Mouse (Mus musculus): ENCODE results near the gene Zfp771. TPM values are rescaled to one million over a fixed set of nuclear protein-coding genes. Genes with fewer than 3 reads are reported as not detected.

The Zfp771 gene
- polyA plus RNA-seq, 1 experiment from 2014 or later, result 54.9 TPM

- WGBS, result 36% methylated on average over 4 of the region's 4 CpGs
- no peak overlapping the region for H3K4me3 ChIP-seq (ENCODE audit: low read depth, low read length)
- no peak overlapping the region for H3K27ac ChIP-seq (ENCODE audit: low read length)
- no peak overlapping the region for H3K9ac ChIP-seq (replicated peaks; ENCODE audit: low read depth, low read length)
- no peaks in the 10 kb centered on the region for H3K4me1 ChIP-seq (ENCODE audit: control insufficient read depth, insufficient read depth, low read length)
- no peak overlapping the region for H3K4me2 ChIP-seq (replicated peaks; ENCODE audit: low read depth, low read length)
- no peaks in the 10 kb centered on the region for H3K36me3 ChIP-seq (ENCODE audit: control insufficient read depth, insufficient read depth, low read length)
- no peak for ATAC-seq (ENCODE audit: insufficient number of reproducible peaks, insufficient read depth, low FRiP score, low read depth)
- no peaks in the 10 kb centered on the region for H3K9me3 ChIP-seq (ENCODE audit: control insufficient read depth, low read depth, low read length)
- no peaks in the 10 kb centered on the region for H3K27me3 ChIP-seq (ENCODE audit: control insufficient read depth, insufficient read depth, low read length)
These were observed 37.0 kb downstream of the Zfp771 start for GRCm38 (mm10) chr7:127281114-127281513.

GRCm38 (mm10) chr7:127282190-127282589 lies 38.1 kb downstream of the Zfp771 start:
- Histone ChIP-seq H3K27me3 (ENCODE audit: control insufficient read depth, insufficient read depth, low read length) (no peaks in the 10 kb centered on the region), H3K9me3 (ENCODE audit: control insufficient read depth, low read depth, low read length) (no peaks in the 10 kb centered on the region), H3K9ac (replicated peaks; ENCODE audit: low read depth, low read length) (no peak overlapping the region), H3K27ac (ENCODE audit: low read length) (no peak overlapping the region), H3K4me2 (replicated peaks; ENCODE audit: low read depth, low read length) (no peak overlapping the region), H3K36me3 (ENCODE audit: control insufficient read depth, insufficient read depth, low read length) (no peaks in the 10 kb centered on the region), H3K4me1 (ENCODE audit: control insufficient read depth, insufficient read depth, low read length) (no peaks in the 10 kb centered on the region), H3K4me3 (ENCODE audit: low read depth, low read length) (no peak overlapping the region)
- 74% methylated on average over 2 of the region's 2 CpGs for WGBS
- ATAC-seq (ENCODE audit: insufficient number of reproducible peaks, insufficient read depth, low FRiP score, low read depth), result no peak

GRCm38 (mm10) chr7:127285154-127285553 lies 41.1 kb downstream of the Zfp771 start:
- Histone ChIP-seq H3K9ac (replicated peaks; ENCODE audit: low read depth, low read length) (no peak overlapping the region), H3K36me3 (ENCODE audit: control insufficient read depth, insufficient read depth, low read length) (no peaks in the 10 kb centered on the region), H3K4me3 (ENCODE audit: low read depth, low read length) (no peak overlapping the region), H3K4me1 (ENCODE audit: control insufficient read depth, insufficient read depth, low read length) (no peaks in the 10 kb centered on the region), H3K27ac (ENCODE audit: low read length) (no peak overlapping the region), H3K9me3 (ENCODE audit: control insufficient read depth, low read depth, low read length) (peaks cover 10% of the 10 kb centered on the region), H3K4me2 (replicated peaks; ENCODE audit: low read depth, low read length) (no peak overlapping the region), H3K27me3 (ENCODE audit: control insufficient read depth, insufficient read depth, low read length) (no peaks in the 10 kb centered on the region)
- 74% methylated on average over 7 of the region's 10 CpGs for WGBS
- no peak for ATAC-seq (ENCODE audit: insufficient number of reproducible peaks, insufficient read depth, low FRiP score, low read depth)

- peaks cover 10% of the 10 kb centered on the region for H3K9me3 ChIP-seq (ENCODE audit: control insufficient read depth, low read depth, low read length)
- no peak overlapping the region for H3K9ac ChIP-seq (replicated peaks; ENCODE audit: low read depth, low read length)
- WGBS, result 70% methylated on average over 1 of the region's 1 CpGs
- H3K4me1 ChIP-seq (ENCODE audit: control insufficient read depth, insufficient read depth, low read length), result no peaks in the 10 kb centered on the region
- H3K36me3 ChIP-seq (ENCODE audit: control insufficient read depth, insufficient read depth, low read length), result no peaks in the 10 kb centered on the region
- no peak overlapping the region for H3K4me2 ChIP-seq (replicated peaks; ENCODE audit: low read depth, low read length)
- H3K27me3 ChIP-seq (ENCODE audit: control insufficient read depth, insufficient read depth, low read length), result no peaks in the 10 kb centered on the region
- H3K27ac ChIP-seq (ENCODE audit: low read length), result no peak overlapping the region
- no peak for ATAC-seq (ENCODE audit: insufficient number of reproducible peaks, insufficient read depth, low FRiP score, low read depth)
- no peak overlapping the region for H3K4me3 ChIP-seq (ENCODE audit: low read depth, low read length)
These were observed 43.9 kb downstream of the Zfp771 start for GRCm38 (mm10) chr7:127287940-127288339.

- no peak overlapping the region for H3K4me2 ChIP-seq (replicated peaks; ENCODE audit: low read depth, low read length)
- H3K36me3 ChIP-seq (ENCODE audit: control insufficient read depth, insufficient read depth, low read length), result no peaks in the 10 kb centered on the region
- ATAC-seq (ENCODE audit: insufficient number of reproducible peaks, insufficient read depth, low FRiP score, low read depth), result no peak
- no peak overlapping the region for H3K27ac ChIP-seq (ENCODE audit: low read length)
- no peak overlapping the region for H3K9ac ChIP-seq (replicated peaks; ENCODE audit: low read depth, low read length)
- H3K27me3 ChIP-seq (ENCODE audit: control insufficient read depth, insufficient read depth, low read length), result no peaks in the 10 kb centered on the region
- 84% methylated on average over 2 of the region's 2 CpGs for WGBS
- H3K4me3 ChIP-seq (ENCODE audit: low read depth, low read length), result no peak overlapping the region
- H3K9me3 ChIP-seq (ENCODE audit: control insufficient read depth, low read depth, low read length), result peaks cover 10% of the 10 kb centered on the region
- no peaks in the 10 kb centered on the region for H3K4me1 ChIP-seq (ENCODE audit: control insufficient read depth, insufficient read depth, low read length)
These were observed 45.2 kb downstream of the Zfp771 start for GRCm38 (mm10) chr7:127289306-127289705.

GRCm38 (mm10) chr7:127290142-127290541 lies 46.1 kb downstream of the Zfp771 start:
- no peaks in the 10 kb centered on the region for H3K27me3 ChIP-seq (ENCODE audit: control insufficient read depth, insufficient read depth, low read length)
- H3K36me3 ChIP-seq (ENCODE audit: control insufficient read depth, insufficient read depth, low read length), result no peaks in the 10 kb centered on the region
- no peak overlapping the region for H3K9ac ChIP-seq (replicated peaks; ENCODE audit: low read depth, low read length)
- H3K4me1 ChIP-seq (ENCODE audit: control insufficient read depth, insufficient read depth, low read length), result no peaks in the 10 kb centered on the region
- no peak for ATAC-seq (ENCODE audit: insufficient number of reproducible peaks, insufficient read depth, low FRiP score, low read depth)
- 69% methylated on average over 8 of the region's 8 CpGs for WGBS
- no peak overlapping the region for H3K27ac ChIP-seq (ENCODE audit: low read length)
- H3K9me3 ChIP-seq (ENCODE audit: control insufficient read depth, low read depth, low read length), result peaks cover 10% of the 10 kb centered on the region
- H3K4me3 ChIP-seq (ENCODE audit: low read depth, low read length), result no peak overlapping the region
- no peak overlapping the region for H3K4me2 ChIP-seq (replicated peaks; ENCODE audit: low read depth, low read length)

GRCm38 (mm10) chr7:127296098-127296497 lies 52.0 kb downstream of the Zfp771 start, which contains the start of gene Itgal:
Itgal (plus strand) TSS chr7:127296260.
- Histone ChIP-seq H3K4me3 (ENCODE audit: low read depth, low read length) (no peak within 1 kb of the TSS), H3K4me2 (replicated peaks; ENCODE audit: low read depth, low read length) (no peak within 1 kb of the TSS), H3K27me3 (ENCODE audit: control insufficient read depth, insufficient read depth, low read length) (no peaks in the 10 kb centered on the region), H3K36me3 (ENCODE audit: control insufficient read depth, insufficient read depth, low read length) (no peaks in the 10 kb centered on the region), H3K4me1 (ENCODE audit: control insufficient read depth, insufficient read depth, low read length) (no peaks in the 10 kb centered on the region), H3K27ac (ENCODE audit: low read length) (no peak within 1 kb of the TSS), H3K9me3 (ENCODE audit: control insufficient read depth, low read depth, low read length) (no peaks in the 10 kb centered on the region), H3K9ac (replicated peaks; ENCODE audit: low read depth, low read length) (no peak within 1 kb of the TSS)
- no peak for ATAC-seq (ENCODE audit: insufficient number of reproducible peaks, insufficient read depth, low FRiP score, low read depth)
- WGBS, result 78% methylated on average over 11 of the region's 11 CpGs

GRCm38 (mm10) chr7:127296786-127297555 lies 52.9 kb downstream of the Zfp771 start:
- 0 out of 2 replicates have a peak, but pooled peaks have one; percentile 37 for ATAC-seq (ENCODE audit: insufficient number of reproducible peaks, insufficient read depth, low FRiP score, low read depth)
- WGBS, result 85% methylated on average over 5 of the region's 5 CpGs
- Histone ChIP-seq H3K4me3 (ENCODE audit: low read depth, low read length) (no peak overlapping the region), H3K4me1 (ENCODE audit: control insufficient read depth, insufficient read depth, low read length) (no peaks in the 10 kb centered on the region), H3K27ac (ENCODE audit: low read length) (no peak overlapping the region), H3K9ac (replicated peaks; ENCODE audit: low read depth, low read length) (no peak overlapping the region), H3K27me3 (ENCODE audit: control insufficient read depth, insufficient read depth, low read length) (no peaks in the 10 kb centered on the region), H3K36me3 (ENCODE audit: control insufficient read depth, insufficient read depth, low read length) (no peaks in the 10 kb centered on the region), H3K4me2 (replicated peaks; ENCODE audit: low read depth, low read length) (no peak overlapping the region), H3K9me3 (ENCODE audit: control insufficient read depth, low read depth, low read length) (no peaks in the 10 kb centered on the region)
